ENCODE assay signal across 8 mouse cellular contexts in genomic region chr13:78197286-78197818, GRCm38 (mm10). TPM values are rescaled to one million over a fixed set of nuclear protein-coding genes. Genes with fewer than 3 reads are reported as not detected.
DNase-seq lines count a peak whose midpoint lies in the region; ATAC-seq and TF ChIP-seq lines count a peak whose summit lies in the region.

No protein-coding gene starts in this region.

- no peaks in the 10 kb centered on the region for H3K4me1 ChIP-seq in cerebellum, adult 2 months (ENCODE audit: control insufficient read depth, insufficient read depth, low read length)
- peaks cover 50% of the 10 kb centered on the region for H3K4me1 ChIP-seq in megakaryocyte, embryonic 14.5 days
- peaks cover 46% of the 10 kb centered on the region for H3K4me1 ChIP-seq in limb, embryonic 10.5 days
- H3K4me1 ChIP-seq in stomach, embryonic 14.5 days (ENCODE audit: control insufficient read depth, insufficient read depth, low read length): peaks cover 4% of the 10 kb centered on the region; the same call in 1 of the 2 replicates

- no peak for TF ChIP-seq CTCF in cerebellum, adult 2 months (IDR thresholded peaks at IDR 0.05; ENCODE audit: borderline replicate concordance, insufficient read depth, low read depth, low read length)

- no peak for DNase-seq in cerebellum, adult 2 months
- DNase-seq in cerebellum, adult 11 months: no peak
- DNase-seq in limb, embryonic 10.5 days (ENCODE audit: low spot score): no peak
- no peak for DNase-seq in cerebellum, postnatal 36 days
- no peak for DNase-seq in thymus, postnatal 4 days

- peak overlapping the region; percentile 100 for H3K4me3 ChIP-seq in cerebellum, adult 2 months (replicated peaks; ENCODE audit: insufficient read depth, low read depth, low read length)
- peak overlapping the region; percentile 74 for H3K4me3 ChIP-seq in megakaryocyte, embryonic 14.5 days (replicated peaks)
- H3K4me3 ChIP-seq in limb, embryonic 10.5 days: peak overlapping the region; percentile 88
- H3K4me3 ChIP-seq in stomach, embryonic 14.5 days (ENCODE audit: low read depth, low read length): peak overlapping the region; percentile 81

- H3K9me3 ChIP-seq in megakaryocyte, embryonic 14.5 days: peaks cover 10% of the 10 kb centered on the region
- H3K9me3 ChIP-seq in limb, embryonic 10.5 days (replicated peaks): no peaks in the 10 kb centered on the region
- H3K9me3 ChIP-seq in stomach, embryonic 14.5 days (ENCODE audit: control insufficient read depth, low read depth, low read length): no peaks in the 10 kb centered on the region

- no peak for TF ChIP-seq POLR2A in cerebellum, adult 2 months (IDR thresholded peaks at IDR 0.05; ENCODE audit: borderline replicate concordance, insufficient read depth, low read length)

- H3K27ac ChIP-seq in cerebellum, adult 2 months (ENCODE audit: insufficient read depth, low read length): peak overlapping the region; percentile 45; the same call in 1 of the 2 replicates
- H3K27ac ChIP-seq in limb, embryonic 10.5 days: peak overlapping the region; percentile 98
- H3K27ac ChIP-seq in stomach, embryonic 14.5 days (ENCODE audit: low read length): peak overlapping the region; percentile 99

- peak overlapping the region; percentile 60 for H3K4me2 ChIP-seq in stomach, embryonic 14.5 days (replicated peaks; ENCODE audit: low read depth, low read length)

- H3K27me3 ChIP-seq in cerebellum, adult 2 months (ENCODE audit: control insufficient read depth, insufficient read depth, low read length): no peaks in the 10 kb centered on the region
- H3K27me3 ChIP-seq in megakaryocyte, embryonic 14.5 days (replicated peaks): peaks cover 88% of the 10 kb centered on the region
- H3K27me3 ChIP-seq in limb, embryonic 10.5 days (ENCODE audit: low read depth, poor library complexity, severe bottlenecking): peaks cover 48% of the 10 kb centered on the region
- H3K27me3 ChIP-seq in stomach, embryonic 14.5 days (ENCODE audit: control insufficient read depth, insufficient read depth, low read length): no peaks in the 10 kb centered on the region

- H3K36me3 ChIP-seq in megakaryocyte, embryonic 14.5 days (replicated peaks; ENCODE audit: low read length): no peaks in the 10 kb centered on the region
- peaks cover 9% of the 10 kb centered on the region for H3K36me3 ChIP-seq in limb, embryonic 10.5 days
- peaks cover 8% of the 10 kb centered on the region; the same call in 1 of the 2 replicates for H3K36me3 ChIP-seq in stomach, embryonic 14.5 days (ENCODE audit: control insufficient read depth, insufficient read depth, low read length)

- no peak for ATAC-seq in megakaryocyte, adult 5-6 weeks (ENCODE audit: poor library complexity, severe bottlenecking)
- ATAC-seq in stomach, embryonic 14.5 days (ENCODE audit: insufficient number of reproducible peaks, insufficient read depth, low FRiP score, low read depth): no peak

- peak overlapping the region; percentile 98 for H3K9ac ChIP-seq in stomach, embryonic 14.5 days (replicated peaks; ENCODE audit: low read depth, low read length)

- 9% methylated on average over 9 of the region's 9 CpGs for WGBS in cerebellum, adult 2 months
- WGBS in limb, embryonic 10.5 days: under 1% methylated on average over 9 of the region's 9 CpGs
- under 1% methylated on average over 9 of the region's 9 CpGs for WGBS in stomach, embryonic 14.5 days

RNA-seq across cellular contexts. Expression of gene Nr2f1, which starts 2.2 kb away (rescaled TPM):
- 71.3 and 84.5 TPM in 2 replicates for polyA plus RNA-seq in cerebellum, adult 2 months (2012; rRNA removed)
- polyA plus RNA-seq in megakaryocyte, embryonic 14.5 days (2012; ENCODE audit: insufficient read depth, low replicate concordance): not detected in 2 replicates
- not detected in 2 replicates for total RNA-seq in megakaryocyte, adult 5-6 weeks (2015)
- total RNA-seq in megakaryocyte, adult 5-6 weeks (2017): not detected in 2 replicates
- polyA plus RNA-seq in limb, embryonic 10.5 days (2016; fragmentation: Nextera tagmentation; extraction: Ambion mirVana): 18.2 and 19.6 TPM in 2 replicates
- polyA plus RNA-seq in stomach, embryonic 14.5 days (2014; fragmentation: Nextera tagmentation; extraction: Ambion mirVana): 30.1 and 31.4 TPM in 2 replicates

Comparison
In these comparisons a context has a peak if more than half of its experiments do, and no peak if none do; other contexts are left out.
1. H3K27ac ChIP-seq: peak in every context shown above with its lines; median percentile 99 in stomach, embryonic 14.5 days; 98 in limb, embryonic 10.5 days; 45 in cerebellum, adult 2 months.
2. RNA of gene Nr2f1, which starts 2.2 kb away (polyA plus RNA-seq): 71.3 to 84.5 TPM in cerebellum, adult 2 months, 30.1 to 31.4 TPM in stomach, embryonic 14.5 days and 18.2 to 19.6 TPM in limb, embryonic 10.5 days; not detected in megakaryocyte, embryonic 14.5 days; every median in the first group is over 10 times any median in the second.
3. Peak in every context shown above with its lines, with median percentiles within 50 percentile points of each other: H3K4me3 ChIP-seq.